Mouse (Mus musculus): Measurements from ENCODE around the gene Phip.
A peak's percentile ranks its signal among the peaks of the same experiment; 100 is the strongest.

The Phip gene

DNA sequence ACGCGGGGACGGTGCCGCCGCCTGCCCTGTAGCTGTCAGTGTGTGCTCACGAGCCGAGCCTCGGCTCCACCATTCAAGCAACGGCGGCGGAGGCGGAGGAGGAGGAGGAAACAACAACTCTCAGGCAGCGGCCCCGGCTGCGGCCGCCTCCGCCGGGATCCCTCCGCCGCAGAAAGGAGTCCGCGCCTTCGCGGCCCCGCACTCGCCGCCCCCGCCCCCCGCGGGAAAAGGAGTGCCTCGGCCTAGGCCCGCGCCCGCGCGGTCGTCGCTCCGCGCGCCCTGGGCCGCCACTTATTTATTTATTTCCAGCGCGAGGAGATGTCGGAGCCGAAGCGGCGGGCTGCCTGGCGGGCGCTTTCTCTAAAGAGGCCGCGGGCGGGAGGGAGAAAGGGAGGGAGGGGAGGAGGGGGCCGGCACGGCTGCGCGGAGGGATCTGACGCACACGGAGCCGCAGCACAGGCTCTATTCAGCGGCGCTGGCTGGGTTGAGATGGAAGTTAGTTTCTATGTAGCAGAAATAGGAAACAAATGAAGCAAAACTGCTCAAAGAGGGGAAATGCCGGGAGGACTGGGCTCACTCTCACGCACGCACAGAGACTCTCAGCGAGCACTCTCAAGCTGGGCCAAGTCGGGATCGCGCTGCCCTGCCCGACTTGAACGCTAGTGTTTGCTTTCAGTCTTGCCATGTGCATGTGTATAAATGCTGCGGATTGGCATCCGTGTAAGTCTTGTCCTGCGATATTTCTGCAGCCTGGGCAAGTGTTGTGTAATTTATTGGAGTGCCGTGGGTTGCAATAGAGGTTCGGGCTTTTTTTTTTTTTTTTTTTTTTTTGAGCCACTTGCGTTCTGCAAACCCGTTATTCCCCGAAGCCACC is at the start of gene Phip:
Phip (minus strand) TSS at position 175 of the 874 bp plus-strand sequence.
- DNase-seq (ENCODE audit: low spot score in 2 of 2): peak; percentile 90 to 91

DNA sequence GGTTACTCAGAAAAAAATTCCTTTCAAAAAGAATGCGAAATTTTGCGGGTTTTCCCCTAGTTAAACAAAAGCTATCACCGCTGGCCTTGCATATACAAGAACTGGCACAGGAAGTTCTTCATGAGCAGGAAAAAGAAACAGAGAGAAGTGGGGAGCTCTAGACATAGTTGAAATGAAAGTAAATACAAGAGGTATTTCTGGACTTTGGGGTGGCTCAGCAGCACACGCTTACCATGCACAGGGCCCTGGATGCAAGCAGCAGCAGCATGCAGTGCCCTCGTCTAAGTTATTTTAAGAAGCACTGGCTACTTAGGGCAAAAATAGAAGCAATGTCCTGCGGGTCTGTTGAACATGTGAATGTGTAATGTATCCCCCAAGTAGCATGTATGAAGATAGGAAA is 48.4 kb upstream of the Phip start:
- no peak for DNase-seq (ENCODE audit: low spot score in 2 of 2)

DNA sequence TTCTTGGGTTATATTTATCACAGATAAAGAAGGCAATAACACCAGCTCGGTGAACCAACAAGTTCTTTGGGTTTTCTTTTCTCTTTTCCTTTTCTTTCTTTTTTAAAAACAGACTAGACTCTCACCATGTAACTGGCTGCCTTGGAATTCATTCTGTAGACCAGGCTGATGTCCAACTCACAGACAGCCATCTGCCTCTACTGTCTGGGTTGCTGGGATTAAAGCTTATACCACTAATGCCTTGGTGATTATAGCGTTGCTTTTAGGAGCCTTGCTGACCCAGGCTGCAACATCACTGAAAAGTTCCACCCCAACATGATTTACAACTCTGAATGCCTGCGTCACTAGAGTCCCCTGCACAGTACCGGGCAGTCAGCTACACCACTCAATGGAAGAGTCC is 39.2 kb upstream of the Phip start:
- no peak for DNase-seq (ENCODE audit: low spot score in 2 of 2)

DNA sequence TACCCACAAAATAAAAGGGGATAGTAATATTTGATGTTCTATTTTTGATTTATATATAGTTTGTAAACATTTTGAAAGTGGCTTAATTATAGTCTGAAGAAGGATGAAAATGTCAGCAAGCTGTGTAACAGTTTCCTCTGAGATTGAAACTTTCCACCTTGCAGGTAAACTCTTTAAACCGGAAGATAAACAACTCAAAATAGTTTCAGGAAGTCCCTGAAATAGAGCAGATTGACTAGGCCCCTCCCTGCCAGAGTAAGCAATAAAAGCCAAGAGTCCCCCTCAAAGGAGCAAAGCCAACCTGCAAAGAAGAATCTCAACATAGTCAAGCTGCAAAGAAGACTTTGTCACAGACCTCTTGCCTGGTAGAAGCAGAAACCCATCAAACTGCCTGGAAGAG is 33.0 kb upstream of the Phip start:
- DNase-seq (ENCODE audit: low spot score in 2 of 2): no peak

DNA sequence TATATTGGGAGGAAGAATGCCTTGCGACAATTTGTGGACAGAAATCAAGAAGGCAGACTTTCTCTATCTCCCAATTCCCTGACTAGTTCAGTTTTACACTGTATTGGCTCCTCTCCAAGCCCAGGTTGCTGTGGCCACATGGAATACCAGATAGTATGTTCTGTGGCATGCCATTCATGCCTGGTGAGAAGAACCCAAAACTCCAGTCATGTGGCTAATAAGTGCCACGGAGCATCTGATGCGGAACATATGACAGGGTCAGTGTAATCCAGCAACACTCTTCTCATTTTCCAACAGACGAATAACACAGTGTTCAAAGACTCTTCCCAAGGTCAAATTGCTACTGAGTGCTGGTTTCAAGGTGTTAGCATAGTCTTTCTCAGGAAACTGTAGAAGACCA is 26.0 kb upstream of the Phip start:
- no peak for DNase-seq (ENCODE audit: low spot score in 2 of 2)

DNA sequence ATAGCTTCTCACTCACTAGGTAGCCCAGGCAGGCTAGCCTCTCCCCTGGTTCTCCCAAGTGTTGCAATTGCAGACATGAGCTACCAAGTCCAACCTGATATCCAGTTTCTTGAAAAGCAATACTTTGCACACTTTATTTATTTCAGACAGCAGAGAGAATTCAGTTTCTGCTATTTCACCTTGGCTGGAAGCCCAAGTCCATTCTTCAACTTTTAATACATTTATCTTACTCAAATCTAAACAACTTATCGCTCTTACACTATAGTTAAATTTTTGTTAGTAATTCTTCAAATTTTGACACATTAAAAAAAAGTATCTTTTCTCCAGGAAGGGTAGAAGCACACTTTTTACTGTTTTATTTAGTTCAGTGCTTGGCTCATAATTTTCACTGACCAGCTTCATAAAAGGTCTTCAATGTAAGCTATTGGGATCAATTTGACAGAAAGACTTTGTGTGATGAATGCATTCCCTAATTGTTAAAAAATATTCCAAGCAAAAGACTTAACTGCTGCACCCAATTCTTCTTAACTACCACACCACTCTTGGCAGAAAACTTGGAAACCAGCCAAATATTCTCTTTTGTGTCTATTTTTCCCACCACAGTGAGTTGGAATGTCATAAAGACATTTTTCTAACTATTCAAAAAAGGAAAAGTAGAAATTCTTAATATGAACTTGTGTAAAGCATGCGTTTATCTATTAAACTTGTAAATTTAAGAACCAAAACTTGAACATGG is 22.6 kb upstream of the Phip start:
- no peak for DNase-seq (ENCODE audit: low spot score in 2 of 2)

DNA sequence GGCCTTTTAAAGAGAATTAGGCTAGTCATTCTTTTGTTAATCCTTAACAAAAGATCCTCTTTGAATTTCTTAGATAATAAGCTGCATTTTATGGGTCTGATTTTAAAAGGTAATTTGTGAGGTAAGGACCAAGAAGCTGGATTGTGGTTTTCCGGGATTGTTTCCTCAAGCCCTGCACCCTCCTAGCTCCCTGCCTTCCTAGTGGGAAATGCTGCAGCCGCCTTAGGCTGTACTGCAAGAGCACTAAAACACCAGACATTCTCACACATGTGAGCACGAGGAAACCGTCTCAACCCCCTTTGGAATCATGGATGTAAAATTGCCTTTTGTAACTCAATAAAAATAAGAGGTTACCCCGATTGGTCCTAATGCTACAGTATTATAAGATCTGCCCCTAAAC is 1.6 kb upstream of the Phip start:
- DNase-seq (ENCODE audit: low spot score in 2 of 2): peak in 1 of 2 experiments; percentile 8

DNA sequence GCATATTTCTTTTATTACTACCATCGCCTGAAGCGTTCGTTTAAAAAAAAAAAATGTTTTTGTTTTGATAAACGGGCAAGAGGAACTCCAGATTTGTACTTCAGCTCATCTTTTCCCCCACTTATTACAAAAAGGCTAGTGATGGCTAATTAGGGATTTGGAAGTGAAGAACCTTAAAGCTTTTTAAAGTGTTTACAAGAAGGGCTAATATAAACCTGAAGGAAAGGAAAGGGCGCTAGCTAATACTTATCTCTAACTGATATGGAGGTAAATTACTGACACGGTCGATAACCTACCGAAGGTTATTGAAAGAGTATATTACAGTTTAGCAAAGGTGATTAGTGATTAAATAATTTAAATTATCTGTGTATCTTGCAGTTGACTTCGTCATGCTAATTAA is 903 bp upstream of the Phip start:
- no peak for DNase-seq (ENCODE audit: low spot score in 2 of 2)

DNA sequence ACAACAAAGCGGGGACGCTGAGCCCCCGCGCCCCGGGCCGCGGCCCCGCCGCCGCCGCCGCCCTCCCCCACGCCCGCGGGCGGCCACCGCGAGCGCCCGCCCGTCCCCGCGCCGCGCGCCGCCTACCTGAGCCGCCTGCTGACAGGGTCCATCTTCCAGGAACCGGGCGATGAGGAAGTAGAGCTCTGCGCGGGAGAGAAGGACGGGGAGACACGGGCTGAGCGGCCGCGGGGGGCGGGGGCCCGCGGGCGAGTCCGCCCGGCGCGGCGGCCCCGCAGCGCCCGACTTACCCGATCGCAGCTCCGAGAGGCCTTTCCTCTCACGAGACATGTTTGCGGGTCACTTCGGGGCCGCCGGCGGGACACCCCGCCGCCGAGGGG is 364 bp downstream of the Phip start:
- no peak for DNase-seq (ENCODE audit: low spot score in 2 of 2)

DNA sequence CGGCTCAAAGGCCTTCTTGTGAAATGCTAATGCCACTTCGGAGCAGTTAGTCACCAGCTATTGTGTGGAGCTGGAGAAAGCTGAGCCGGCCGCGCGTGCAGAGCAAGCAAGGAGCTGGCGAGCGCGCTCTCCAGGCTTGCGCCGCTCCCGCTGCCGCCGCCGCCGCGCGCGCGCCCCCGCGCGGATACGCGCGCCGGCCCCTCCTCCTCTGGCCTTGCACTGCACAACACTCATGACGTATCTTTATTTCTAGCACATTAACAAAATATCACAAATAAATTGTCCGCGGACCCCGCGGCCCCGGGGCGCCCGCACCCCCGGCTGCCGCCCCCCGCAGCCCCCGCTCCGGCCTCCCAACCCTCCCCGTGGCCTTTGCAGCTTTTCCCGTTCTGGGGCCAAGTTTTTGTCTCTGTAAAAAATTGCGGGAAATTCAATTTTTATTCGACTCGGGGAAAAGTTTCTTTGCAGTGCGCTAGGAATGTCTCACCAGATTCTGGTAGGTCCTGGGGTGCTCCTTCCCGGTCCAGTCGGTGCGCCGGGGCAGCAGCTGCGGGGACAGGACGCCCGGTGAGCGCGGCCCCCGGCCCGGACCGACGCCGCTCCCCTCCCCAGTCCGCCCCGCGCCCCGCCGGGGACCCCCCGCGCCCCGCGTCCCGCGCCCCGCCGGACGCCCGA is 992 bp downstream of the Phip start:
- DNase-seq (ENCODE audit: low spot score in 2 of 2): peak; percentile 78 to 83

DNA sequence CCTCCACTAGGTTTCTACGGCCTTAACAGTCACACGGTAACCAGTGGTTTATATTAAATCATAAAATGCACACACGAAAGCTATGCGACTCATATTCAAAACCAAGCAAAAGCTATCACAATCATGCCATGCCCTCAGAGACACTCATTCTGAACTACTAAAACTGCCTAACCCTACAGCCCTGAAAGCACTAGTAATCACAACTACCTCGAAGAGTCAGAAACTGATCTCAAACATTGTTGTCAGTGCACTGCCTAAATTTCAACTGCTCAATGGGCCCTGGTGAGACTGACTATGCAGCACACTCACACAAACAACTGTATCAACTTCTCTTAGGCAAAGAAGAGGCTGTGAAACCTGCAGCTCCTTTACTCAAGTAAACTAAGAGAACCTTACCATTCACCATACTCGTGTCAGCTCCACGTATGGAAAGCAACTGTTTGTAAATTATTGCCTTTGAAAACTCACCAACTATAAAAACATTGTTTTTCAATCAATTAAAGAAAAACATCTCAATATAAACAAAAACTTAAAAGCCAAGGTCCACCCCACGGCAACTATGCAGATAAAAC is 1.9 kb downstream of the Phip start:
- DNase-seq (ENCODE audit: low spot score in 2 of 2): no peak

DNA sequence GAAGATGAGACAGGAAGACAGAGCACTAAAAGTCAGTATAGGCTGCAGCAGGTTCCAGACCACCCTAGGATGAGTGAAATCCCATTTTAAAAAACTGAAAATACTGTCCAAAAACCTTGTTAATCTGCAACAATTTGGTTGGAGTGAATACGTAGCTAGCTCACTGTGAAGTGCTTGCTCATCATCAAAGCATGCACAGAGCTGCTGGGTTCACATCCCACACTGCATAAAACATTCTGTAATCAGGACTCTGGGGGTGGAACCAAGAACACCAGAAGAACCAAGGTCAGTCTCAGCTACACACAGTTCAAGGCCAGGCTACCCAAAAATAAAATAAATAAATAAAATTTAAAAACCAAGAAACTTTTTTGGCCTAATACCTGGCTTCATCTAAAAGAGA is 3.9 kb downstream of the Phip start:
- no peak for DNase-seq (ENCODE audit: low spot score in 2 of 2)

DNA sequence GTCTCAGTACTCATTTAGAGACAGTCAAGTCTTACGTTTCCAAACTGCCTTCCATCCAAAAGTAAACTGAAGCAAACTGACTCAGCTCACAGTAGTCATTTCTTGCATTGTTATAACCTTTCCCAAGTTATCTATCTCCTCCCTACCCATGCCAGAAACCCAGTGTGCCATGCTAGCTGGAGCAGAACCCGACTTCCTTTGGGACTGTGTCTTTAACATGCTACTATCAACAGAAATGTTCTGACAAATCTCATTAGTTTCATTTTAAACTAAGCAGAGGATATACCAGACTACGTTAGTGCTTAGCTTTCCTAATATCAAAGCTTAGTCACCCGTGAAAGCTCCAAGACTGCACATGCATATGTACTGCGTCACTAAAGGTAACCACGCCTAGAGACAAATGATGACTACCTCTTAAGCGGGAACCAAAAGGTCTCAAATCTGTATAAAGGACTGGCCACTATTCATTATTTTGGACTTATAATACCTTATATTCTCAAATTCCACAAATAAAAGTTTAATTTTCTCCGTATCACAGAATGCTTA is 8.2 kb downstream of the Phip start:
- DNase-seq (ENCODE audit: low spot score in 2 of 2): no peak

DNA sequence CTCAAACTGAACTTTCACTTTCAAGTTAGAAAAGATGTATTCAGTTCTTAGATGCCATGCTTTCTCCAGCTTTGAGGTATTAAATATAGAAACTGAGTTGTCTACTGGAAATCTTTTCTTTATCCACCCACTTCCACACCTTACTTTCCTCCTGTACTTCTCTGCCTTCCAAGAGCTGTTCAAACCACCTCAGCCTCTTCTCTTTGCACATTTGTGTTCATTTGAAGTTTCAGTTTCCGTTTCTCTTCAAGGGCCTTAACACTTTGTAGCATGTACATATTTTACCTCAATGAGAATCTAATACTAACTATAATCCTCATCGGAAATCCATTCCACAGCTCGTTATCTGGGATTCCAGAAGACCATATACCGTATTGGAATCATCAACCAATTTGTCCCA is 11.3 kb downstream of the Phip start:
- DNase-seq (ENCODE audit: low spot score in 2 of 2): no peak

DNA sequence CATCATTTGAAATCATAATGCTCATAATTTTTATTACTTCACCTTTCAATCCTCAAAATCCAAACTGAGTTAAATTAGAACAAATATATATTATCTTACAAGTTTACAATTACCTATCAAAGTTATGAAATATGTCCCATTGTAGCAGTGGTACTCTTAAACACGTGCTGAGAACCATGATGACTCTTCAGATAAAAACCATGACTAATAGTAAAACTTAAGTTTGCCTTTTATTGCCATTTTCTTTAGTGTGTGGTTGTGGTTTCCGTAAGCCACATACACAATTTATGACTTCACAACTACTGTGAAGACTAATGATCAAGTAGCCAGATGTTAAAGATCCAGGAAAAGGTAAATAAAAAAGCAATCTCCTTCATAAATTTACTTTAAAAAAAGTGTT is 14.0 kb downstream of the Phip start:
- DNase-seq (ENCODE audit: low spot score in 2 of 2): no peak

DNA sequence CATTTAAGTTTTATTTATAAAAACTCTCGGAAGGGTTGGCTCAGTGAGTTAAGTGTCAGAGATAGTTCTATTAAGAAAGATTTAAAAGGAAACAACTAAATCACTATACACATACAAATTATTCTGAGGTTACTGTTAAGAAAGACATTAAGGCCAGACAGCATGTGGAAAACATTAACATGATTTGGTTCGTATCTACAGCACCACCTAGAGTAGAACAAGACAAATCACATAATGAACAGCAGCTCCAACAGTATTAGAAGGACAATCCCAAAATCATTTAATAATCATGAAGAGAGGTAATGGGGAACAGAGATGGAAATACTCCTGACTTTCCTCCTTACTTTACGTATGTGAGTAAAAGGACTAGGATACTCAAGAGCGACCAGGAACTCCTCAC is 20.0 kb downstream of the Phip start:
- DNase-seq (ENCODE audit: low spot score in 2 of 2): no peak

DNA sequence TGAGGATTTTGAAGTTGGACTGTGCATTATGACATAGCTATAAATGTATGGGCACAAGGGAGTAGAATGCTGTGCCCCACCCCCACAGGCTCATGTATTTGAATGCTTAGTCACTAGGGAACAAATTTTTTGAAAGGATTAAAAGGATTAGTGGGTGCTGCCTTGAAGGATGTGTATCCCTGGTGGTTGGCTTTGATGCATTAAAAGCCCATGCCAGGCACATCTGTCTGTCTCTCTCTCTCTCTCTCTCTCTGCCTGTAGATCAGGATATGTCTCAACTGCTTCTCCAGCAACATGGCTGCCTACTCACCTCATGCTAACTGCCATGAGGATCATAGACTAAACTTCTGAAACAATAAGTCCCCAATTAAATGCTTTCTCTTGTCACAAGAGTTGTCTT is 23.0 kb downstream of the Phip start:
- DNase-seq (ENCODE audit: low spot score in 2 of 2): no peak

DNA sequence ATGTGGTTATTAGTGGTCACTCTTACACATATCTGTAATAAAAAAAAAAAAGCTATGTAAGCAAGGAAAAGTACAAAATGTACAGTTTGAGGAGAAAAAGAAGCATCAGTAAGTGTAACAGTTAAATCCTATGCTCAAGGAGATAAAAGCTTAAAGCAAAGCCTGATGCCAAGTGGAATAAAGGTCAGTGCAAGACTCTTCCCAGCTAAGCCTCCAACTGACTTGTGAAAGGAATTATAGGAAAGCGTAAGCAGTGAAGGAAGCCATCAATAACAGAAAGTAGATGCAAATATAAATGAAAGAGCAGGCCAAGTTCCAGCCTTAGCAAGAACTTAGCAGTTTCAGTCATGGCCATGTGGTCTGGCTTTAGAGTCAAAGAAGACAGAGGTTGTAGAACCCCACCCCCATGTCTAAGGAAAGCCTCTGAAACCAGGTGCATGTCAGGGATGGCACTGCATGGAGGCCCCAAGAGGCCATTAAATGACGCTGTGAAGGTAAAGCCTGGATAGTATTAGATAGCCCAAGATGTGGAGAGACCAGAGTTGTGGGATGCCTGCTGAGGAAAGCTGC is 23.8 kb downstream of the Phip start:
- no peak for DNase-seq (ENCODE audit: low spot score in 2 of 2)

DNA sequence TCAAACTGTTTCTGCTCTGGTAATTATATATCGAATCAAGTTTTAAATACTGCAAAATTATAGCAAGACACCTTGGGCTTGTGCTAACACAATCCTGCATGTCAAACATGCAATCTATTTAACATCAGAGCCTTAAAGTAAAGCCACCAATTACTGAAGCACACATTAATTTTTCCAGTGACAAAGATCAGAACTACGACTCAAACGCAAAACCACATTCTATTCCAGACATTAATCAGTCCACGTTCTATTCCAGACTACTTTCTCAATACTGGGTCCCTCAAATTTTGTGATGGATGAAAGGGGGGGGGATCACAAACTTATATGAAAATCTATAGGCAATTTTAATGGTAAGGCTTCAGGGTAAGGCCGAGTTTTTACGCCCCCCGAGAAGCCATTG is 68.1 kb downstream of the Phip start:
- no peak for DNase-seq (ENCODE audit: low spot score in 2 of 2)

DNA sequence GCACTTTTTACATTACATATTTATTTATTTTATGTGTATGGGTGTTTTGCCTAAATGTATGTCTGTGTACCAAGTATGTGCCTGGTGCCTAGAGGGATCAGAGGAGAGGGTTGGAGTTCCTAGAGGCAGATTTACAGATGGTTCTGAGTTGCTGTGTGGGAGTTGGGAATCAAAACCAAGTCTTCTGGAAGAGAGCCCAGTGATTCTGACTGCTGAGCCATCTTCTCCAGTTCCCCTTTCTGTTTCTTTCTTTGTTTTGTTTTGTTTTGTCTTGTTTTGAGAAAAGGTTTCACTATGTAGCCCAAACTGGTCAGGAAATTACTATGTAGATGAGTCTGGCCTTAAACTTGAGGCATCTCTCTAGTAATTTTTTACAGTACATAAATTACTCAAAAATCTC is 86.7 kb downstream of the Phip start:
- DNase-seq (ENCODE audit: low spot score in 2 of 2): no peak

DNA sequence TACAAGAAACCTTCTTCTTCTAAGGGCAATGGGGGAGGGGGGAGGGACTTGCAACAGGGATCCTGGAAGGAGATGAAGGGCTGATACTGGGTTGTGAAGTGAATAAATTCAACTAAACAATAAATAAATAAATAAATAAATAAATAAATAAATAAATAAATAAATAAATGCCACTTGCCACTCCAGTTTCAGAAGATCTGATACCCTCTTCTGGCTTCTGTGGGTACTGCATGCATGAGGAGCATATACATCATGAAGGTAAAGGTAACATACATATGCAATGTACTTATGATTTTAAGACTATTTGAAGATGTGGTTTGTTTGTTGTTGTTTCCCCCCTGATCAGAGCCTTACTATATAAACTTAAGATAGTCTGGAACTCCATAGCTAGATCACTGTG is 91.1 kb downstream of the Phip start:
- no peak for DNase-seq (ENCODE audit: low spot score in 2 of 2)

DNA sequence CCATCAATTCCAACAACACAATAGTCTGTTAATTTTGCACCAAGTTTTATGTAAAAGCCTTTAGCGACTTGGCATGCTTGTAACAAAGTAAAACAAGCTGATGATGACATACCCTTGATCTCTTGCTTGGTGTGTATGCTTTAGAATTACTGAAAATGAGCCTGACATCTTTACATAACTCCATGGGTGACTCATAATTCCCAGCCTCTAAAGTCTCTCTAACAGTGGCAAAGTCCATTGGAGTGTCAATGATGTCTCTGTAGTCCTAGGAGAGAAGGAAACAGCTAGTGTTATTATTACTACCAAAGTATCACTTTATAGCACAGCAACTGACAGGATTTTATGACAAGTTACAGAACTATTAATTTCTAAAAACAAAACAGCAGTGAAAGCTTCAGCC is 98.2 kb downstream of the Phip start:
- DNase-seq (ENCODE audit: low spot score in 2 of 2): no peak
